Mouse (Mus musculus) embryonic fibroblast, embryonic 13.5 days (primary cell): Measurements from ENCODE around the gene Cyp2c70. TPM values are rescaled to one million over a fixed set of nuclear protein-coding genes. Genes with fewer than 3 reads are reported as not detected.
"Not testable (repeated sequence)": the region's sequence is repeated elsewhere in the genome, so short reads cannot be mapped to it uniquely, and the experiment has no call there.

Source experiments
- H3K27ac ChIP-seq: 2 replicates; pipeline ENCODE4 v1.5.1; 2012; ENCODE audit warnings: low read length, control low read depth, inconsistent platforms; ENCODE audit not compliant: insufficient read depth
- H3K4me1 ChIP-seq: 2 replicates; pipeline ENCODE4 v1.6.1; 2011; ENCODE audit warnings: low read length; ENCODE audit not compliant: control insufficient read depth, insufficient read depth
- H3K4me3 ChIP-seq: 2 replicates; pipeline ENCODE4 v1.5.1; 2011; ENCODE audit warnings: mild to moderate bottlenecking, control low read depth, low read length; ENCODE audit not compliant: insufficient read depth
- CTCF ChIP-seq: IDR thresholded peaks from 2 replicates; pipeline ENCODE4 v1.5.1; 2011; ENCODE audit warnings: mild to moderate bottlenecking, control low read depth, low read length, moderate library complexity, borderline replicate concordance; ENCODE audit not compliant: insufficient read depth
- POLR2A ChIP-seq: IDR thresholded peaks from 2 replicates; pipeline ENCODE4 v1.6.1; 2011; ENCODE audit warnings: low read depth, mild to moderate bottlenecking, control low read depth, low read length, moderate library complexity
- polyA plus RNA-seq: library from polyadenylated mRNA; stranded (reverse); fragments of >200 nt; gene quantifications from 2 replicates; pipeline ENCODE4 v1.2.4, GENCODE M21; 2011; ENCODE audit warnings: low read depth; ENCODE audit not compliant: missing spikeins, insufficient read length

Gene Cyp2c70
- polyA plus RNA-seq, 1 experiment, result not detected

DNA sequence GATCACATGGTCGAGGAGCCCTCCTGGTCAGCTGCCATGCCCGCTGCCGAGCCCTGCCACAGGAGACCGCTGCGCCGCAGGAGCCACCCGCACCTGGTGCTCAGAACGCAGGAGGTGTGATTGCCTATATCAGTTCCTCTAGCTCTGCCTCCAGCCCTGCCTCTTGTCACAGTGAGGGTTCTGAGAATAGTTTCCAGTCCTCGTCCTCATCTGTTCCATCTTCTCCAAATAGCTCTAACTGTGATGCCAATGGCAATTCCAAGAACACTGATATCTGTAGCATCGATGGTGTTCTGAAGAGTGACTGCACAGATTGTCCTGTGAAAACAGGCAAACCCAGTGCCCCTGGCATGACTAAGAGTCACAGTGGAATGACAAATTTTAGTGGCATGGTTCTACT, 3.5 kb upstream of the Cyp2c70 start:
- no peak for TF ChIP-seq POLR2A
- no peak for TF ChIP-seq CTCF
- Histone ChIP-seq H3K27ac (no peak overlapping the region), H3K4me3 (no peak overlapping the region), H3K4me1 (no peaks in the 10 kb centered on the region)

DNA sequence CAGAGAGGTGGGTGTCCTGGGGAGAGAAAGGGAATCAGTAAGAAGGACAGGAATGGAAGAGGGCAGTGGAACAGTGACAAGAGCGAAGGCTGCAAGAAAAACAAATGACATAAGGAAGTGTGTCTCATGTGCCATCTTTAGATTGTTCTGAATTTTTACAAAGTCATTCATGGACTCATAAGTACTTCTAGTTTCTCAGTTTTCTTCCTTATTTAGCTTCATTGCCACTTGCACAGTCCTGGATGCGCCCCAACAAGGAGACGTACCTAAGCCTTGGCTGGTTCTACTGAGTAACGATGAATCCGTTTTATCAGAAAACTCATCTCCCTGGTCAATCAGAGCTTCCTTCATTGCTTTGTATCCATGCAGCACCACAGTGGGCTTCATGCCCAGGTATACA, 3.5 kb downstream of the Cyp2c70 start:
- Histone ChIP-seq H3K4me3 (no peak overlapping the region), H3K27ac (no peak overlapping the region), H3K4me1 (no peaks in the 10 kb centered on the region)
- TF ChIP-seq CTCF (no peak), POLR2A (no peak)

DNA sequence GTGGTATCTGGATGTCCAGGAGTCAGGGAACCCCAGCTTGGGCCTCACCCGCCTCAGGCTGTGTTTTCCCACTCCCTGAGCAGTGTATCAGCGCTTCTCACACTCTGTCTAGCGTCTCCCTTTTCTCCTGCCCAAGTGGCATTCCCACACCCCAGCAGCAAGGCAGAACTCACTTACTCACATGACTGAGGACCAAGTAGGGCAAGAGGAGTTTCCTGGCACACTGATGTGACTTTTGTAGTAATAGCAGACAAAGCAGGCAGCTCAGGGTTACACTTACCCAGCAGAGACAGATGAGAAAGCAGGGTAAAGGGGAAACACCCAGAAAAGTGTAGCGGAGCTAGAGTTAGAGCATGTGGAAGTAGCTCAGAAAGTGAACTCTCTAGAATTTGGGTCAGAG, 8.8 kb downstream of the Cyp2c70 start:
- Histone ChIP-seq H3K4me3 (no peak overlapping the region), H3K27ac (no peak overlapping the region), H3K4me1 (no peaks in the 10 kb centered on the region)
- TF ChIP-seq CTCF (no peak), POLR2A (no peak)

DNA sequence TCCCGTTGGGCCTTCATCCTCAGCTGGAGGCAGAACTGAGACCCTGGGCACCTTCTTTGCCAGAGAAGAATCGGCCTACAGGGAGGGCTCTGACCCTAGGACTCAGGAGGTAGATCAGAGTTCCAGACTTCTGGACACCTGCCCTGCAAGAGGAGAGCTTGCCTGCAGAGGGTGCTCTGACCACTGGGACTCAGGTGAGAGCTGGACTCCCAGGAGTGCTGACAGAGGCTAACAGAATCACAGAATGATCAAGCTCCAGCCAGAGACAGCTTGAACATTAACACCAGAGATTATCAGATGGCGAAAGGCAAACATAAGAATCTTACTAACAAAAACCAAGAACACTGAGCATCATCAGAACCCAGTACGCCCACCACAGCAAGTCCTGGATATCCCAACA, 18.7 kb downstream of the Cyp2c70 start:
- H3K27ac ChIP-seq, H3K4me3 ChIP-seq, H3K4me1 ChIP-seq: not testable (repeated sequence)

DNA sequence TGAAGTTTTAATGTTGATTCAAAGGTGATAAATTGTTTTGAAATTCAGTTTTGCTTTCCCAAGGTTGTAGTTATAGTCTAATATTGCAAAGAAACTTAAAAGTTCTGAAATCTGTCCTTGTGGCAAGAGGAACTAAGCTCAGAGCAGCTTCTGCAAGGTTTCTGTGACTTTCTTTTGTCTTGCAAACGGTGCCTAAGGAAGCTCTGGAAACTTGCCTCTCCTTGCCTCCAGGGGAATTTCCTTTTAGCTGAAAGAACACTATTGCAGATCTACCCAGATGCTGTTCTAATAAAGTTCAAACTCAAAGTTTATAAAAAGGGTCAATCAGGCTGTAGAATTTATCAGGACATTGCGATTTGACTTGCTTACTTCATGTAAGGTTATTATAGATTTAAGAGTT, 60.1 kb downstream of the Cyp2c70 start:
- not testable (repeated sequence) for H3K27ac ChIP-seq, H3K4me1 ChIP-seq, H3K4me3 ChIP-seq

DNA sequence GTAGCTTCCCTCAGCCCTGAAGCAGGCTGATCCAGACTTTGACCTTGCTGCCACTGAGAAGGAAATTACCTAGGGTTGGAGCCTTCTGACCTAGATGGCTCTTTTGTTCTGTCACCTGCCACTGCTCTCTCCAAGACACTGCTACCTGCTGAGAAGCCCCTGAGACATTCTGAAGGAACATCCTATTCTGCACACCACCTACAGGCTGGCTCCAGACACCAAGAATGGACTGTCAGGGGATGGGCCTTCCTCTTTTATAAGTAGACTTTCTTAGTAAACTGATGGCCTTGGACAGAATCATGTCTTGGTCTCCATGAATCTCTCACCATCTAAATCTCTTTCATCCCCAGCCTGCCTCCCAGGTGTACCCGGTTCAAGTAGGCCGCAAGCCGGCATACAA, 62.0 kb downstream of the Cyp2c70 start:
- not testable (repeated sequence) for H3K4me3 ChIP-seq, H3K27ac ChIP-seq, H3K4me1 ChIP-seq

DNA sequence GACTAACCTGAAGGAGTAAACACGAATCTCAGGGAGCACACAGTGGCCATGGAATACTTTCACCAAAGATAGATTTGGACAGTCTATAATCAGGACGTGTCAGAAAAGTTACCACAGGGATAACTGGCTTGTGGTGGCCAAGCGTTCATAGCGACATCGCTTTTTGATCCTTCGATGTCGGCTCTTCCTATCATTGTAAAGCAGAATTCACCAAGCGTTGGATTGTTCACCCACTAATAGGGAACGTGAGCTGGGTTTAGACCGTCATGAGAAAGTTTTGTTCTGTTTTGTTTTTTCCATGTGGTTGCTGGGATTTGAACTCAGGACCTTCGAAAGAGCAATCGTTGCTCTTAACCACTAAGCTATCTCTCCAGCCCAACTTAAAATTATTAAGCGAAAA, 67.5 kb downstream of the Cyp2c70 start:
- H3K27ac ChIP-seq, H3K4me1 ChIP-seq, H3K4me3 ChIP-seq: not testable (repeated sequence)

Other genes starting within 250 kb of the Cyp2c70 start
- not detected in 2 replicates for gene Cyp2c37, start 194.9 kb downstream of the Cyp2c70 start, polyA plus RNA-seq
- gene Cyp2c54, start 113.5 kb downstream of the Cyp2c70 start, polyA plus RNA-seq, result not detected in 2 replicates
- not detected in 2 replicates for gene Cyp2c50, start 97.6 kb downstream of the Cyp2c70 start, polyA plus RNA-seq
- gene Pdlim1, start 84.5 kb upstream of the Cyp2c70 start, polyA plus RNA-seq, result 121 and 212 TPM in 2 replicates